18 mouse cellular contexts compared by ENCODE assay signal in genomic region chr2:165842241-165842640, GRCm38 (mm10). TPM values are rescaled to one million over a fixed set of nuclear protein-coding genes. Genes with fewer than 3 reads are reported as not detected.
DNase-seq lines count a peak whose midpoint lies in the region; ATAC-seq and TF ChIP-seq lines count a peak whose summit lies in the region.
"Had no signal": no experiment of that assay in that cellular context is flagged by ENCODE, and none has a peak within 500 bp of the region (broad histone marks: within the 10 kb centered on the region; RNA-seq: fewer than 3 reads in every experiment).

No protein-coding gene starts in this region.

- H3K4me3 ChIP-seq in layer of hippocampus, adult 2 months: no peak overlapping the region
- no peak overlapping the region for H3K4me3 ChIP-seq in embryonic fibroblast, embryonic 13.5 days (ENCODE audit: insufficient read depth, low read length)
- no peak overlapping the region for H3K4me3 ChIP-seq in hindbrain, embryonic 16.5 days (ENCODE audit: low read length)
- H3K4me3 ChIP-seq: embryonic facial prominence, embryonic 13.5 days; forebrain, embryonic 15.5 days; heart, adult 2 months; hindbrain, embryonic 10.5 days had no signal

- DNase-seq in layer of hippocampus, adult 2 months (ENCODE audit: low spot score in 2 of 2): no peak
- no peak for DNase-seq in layer of hippocampus, postnatal 10 days (ENCODE audit: low spot score in 2 of 2)
- DNase-seq in right cerebral cortex, postnatal 14 days: peak; percentile 45
- no peak for DNase-seq in right cerebral cortex, postnatal 36 days (ENCODE audit: low spot score in 2 of 2)
- no peak for DNase-seq in kidney, adult 9 months
- DNase-seq: cerebellum, adult 2 months; gastrocnemius, postnatal 14 days; heart, adult 2 months had no signal

- H3K36me3 ChIP-seq in hindbrain, embryonic 16.5 days (ENCODE audit: control insufficient read depth, insufficient read depth, low read length): peaks cover 9% of the 10 kb centered on the region

- H3K9ac ChIP-seq in hindbrain, embryonic 16.5 days (ENCODE audit: low read depth, low read length): no peak overlapping the region
- H3K9ac ChIP-seq: embryonic facial prominence, embryonic 13.5 days; forebrain, embryonic 15.5 days; hindbrain, embryonic 14.5 days had no signal

- no peaks in the 10 kb centered on the region for H3K4me1 ChIP-seq in embryonic fibroblast, embryonic 13.5 days (ENCODE audit: control insufficient read depth, insufficient read depth, low read length)
- peaks cover 4% of the 10 kb centered on the region; the same call in 1 of the 2 replicates for H3K4me1 ChIP-seq in hindbrain, embryonic 16.5 days (ENCODE audit: control insufficient read depth, insufficient read depth, low read depth, low read length)

- no peaks in the 10 kb centered on the region for H3K27me3 ChIP-seq in hindbrain, embryonic 16.5 days (replicated peaks; ENCODE audit: control insufficient read depth, insufficient read depth, low read length)
- H3K27me3 ChIP-seq: CH12.LX; embryonic facial prominence, embryonic 13.5 days; forebrain, embryonic 15.5 days; Patski had no signal

- no peak for TF ChIP-seq CTCF in layer of hippocampus, adult 2 months (conservative IDR thresholded peaks at IDR 0.05)
- no peak for TF ChIP-seq CTCF in embryonic fibroblast, embryonic 13.5 days (IDR thresholded peaks at IDR 0.05; ENCODE audit: borderline replicate concordance, insufficient read depth, low read length)

- H3K4me2 ChIP-seq in hindbrain, embryonic 16.5 days (ENCODE audit: low read length): no peak overlapping the region
- H3K4me2 ChIP-seq: embryonic facial prominence, embryonic 13.5 days; forebrain, embryonic 15.5 days; heart, embryonic 11.5 days; hindbrain, embryonic 14.5 days had no signal

- WGBS in hindbrain, embryonic 16.5 days: 89% methylated on average over 10 of the region's 10 CpGs

- H3K9me3 ChIP-seq in hindbrain, embryonic 16.5 days (ENCODE audit: control insufficient read depth, low read length): no peaks in the 10 kb centered on the region
- H3K9me3 ChIP-seq: embryonic facial prominence, embryonic 13.5 days; forebrain, embryonic 15.5 days; hindbrain, embryonic 10.5 days had no signal

- peak overlapping the region; percentile 85 for H3K27ac ChIP-seq in layer of hippocampus, adult 2 months
- peak overlapping the region; percentile 71; the same call in 1 of the 2 replicates for H3K27ac ChIP-seq in embryonic fibroblast, embryonic 13.5 days (ENCODE audit: insufficient read depth, low read length)
- no peak overlapping the region for H3K27ac ChIP-seq in hindbrain, embryonic 16.5 days (ENCODE audit: low read depth, low read length)
- H3K27ac ChIP-seq: forebrain, embryonic 15.5 days; hindbrain, embryonic 10.5 days; hindbrain, embryonic 14.5 days had no signal

- no peak for ATAC-seq in hindbrain, embryonic 16.5 days
- ATAC-seq: activated CD4-positive, CD25-positive, alpha-beta regulatory T cell, adult 4 months; forebrain, embryonic 15.5 days; Patski had no signal

- TF ChIP-seq POLR2A in embryonic fibroblast, embryonic 13.5 days (IDR thresholded peaks at IDR 0.05; ENCODE audit: low read depth, low read length): no peak

RNA-seq across cellular contexts. Expression of gene Zmynd8, which starts 56.6 kb away (rescaled TPM):
- 100 to 1,000 TPM; 173 to 186 TPM for total RNA-seq in layer of hippocampus, adult 2 months (2021)
- 100 to 1,000 TPM; 112 to 116 TPM for total RNA-seq in layer of hippocampus, postnatal 10 days (2021)
- 65.8 and 66.4 TPM in 2 replicates for polyA plus RNA-seq in embryonic fibroblast, embryonic 13.5 days (2011; ENCODE audit: insufficient read length, low read depth, missing spikeins)
- 64.3 and 66.4 TPM in 2 replicates for polyA plus RNA-seq in hindbrain, embryonic 16.5 days (2015; fragmentation: Nextera tagmentation; extraction: Ambion mirVana)
